Comparison of ENCODE assay signal across 19 mouse cellular contexts in genomic region chr9:79965003-79965402, GRCm38 (mm10). TPM values are rescaled to one million over a fixed set of nuclear protein-coding genes. Genes with fewer than 3 reads are reported as not detected.
DNase-seq lines count a peak whose midpoint lies in the region; ATAC-seq and TF ChIP-seq lines count a peak whose summit lies in the region.
"Had no signal": no experiment of that assay in that cellular context is flagged by ENCODE, and none has a peak within 500 bp of the region (broad histone marks: within the 10 kb centered on the region; RNA-seq: fewer than 3 reads in every experiment).

No protein-coding gene starts in this region.

- H3K36me3 ChIP-seq in embryonic facial prominence, embryonic 15.5 days, result no peaks in the 10 kb centered on the region
- no peaks in the 10 kb centered on the region for H3K36me3 ChIP-seq in embryonic facial prominence, embryonic 10.5 days (replicated peaks)
- H3K36me3 ChIP-seq in heart, adult 2 months (ENCODE audit: control insufficient read depth, insufficient read depth, low read length), result peaks cover 6% of the 10 kb centered on the region; the same call in 1 of the 2 replicates
- H3K36me3 ChIP-seq in lung, postnatal 0 days (ENCODE audit: insufficient read depth, low read length), result no peaks in the 10 kb centered on the region
- H3K36me3 ChIP-seq: embryonic facial prominence, embryonic 12.5 days; forebrain, embryonic 12.5 days; hindbrain, embryonic 12.5 days; hindbrain, embryonic 15.5 days had no signal

- TF ChIP-seq POLR2A in heart, adult 2 months (IDR thresholded peaks at IDR 0.05; ENCODE audit: insufficient read depth, low read depth, low read length), result no peak

- peaks cover 5% of the 10 kb centered on the region for H3K79me2 ChIP-seq in heart, adult 2 months (replicated peaks; ENCODE audit: control insufficient read depth, insufficient read depth, low read length)

- H3K4me3 ChIP-seq in embryonic facial prominence, embryonic 15.5 days (replicated peaks), result no peak overlapping the region
- H3K4me3 ChIP-seq in embryonic facial prominence, embryonic 10.5 days, result no peak overlapping the region
- no peak overlapping the region for H3K4me3 ChIP-seq in heart, adult 2 months
- no peak overlapping the region; the same call in 1 of the 2 replicates for H3K4me3 ChIP-seq in layer of hippocampus, adult 2 months
- H3K4me3 ChIP-seq in lung, postnatal 0 days (ENCODE audit: low read depth, low read length), result no peak overlapping the region
- H3K4me3 ChIP-seq: embryonic facial prominence, embryonic 12.5 days; erythroblast, embryonic 14.5 days; forebrain, embryonic 12.5 days; heart, embryonic 13.5 days; hindbrain, embryonic 12.5 days; hindbrain, embryonic 15.5 days had no signal

- no peak overlapping the region for H3K4me2 ChIP-seq in embryonic facial prominence, embryonic 15.5 days (replicated peaks)
- H3K4me2 ChIP-seq in lung, postnatal 0 days (replicated peaks; ENCODE audit: low read depth, low read length), result 0 out of 2 replicates have a peak overlapping the region, but pooled peaks have one; percentile 32
- H3K4me2 ChIP-seq: embryonic facial prominence, embryonic 12.5 days; forebrain, embryonic 12.5 days; hindbrain, embryonic 12.5 days; hindbrain, embryonic 15.5 days had no signal

- H3K27ac ChIP-seq in embryonic facial prominence, embryonic 15.5 days (replicated peaks), result peak overlapping the region; percentile 55; the same call in 1 of the 2 replicates
- no peak overlapping the region for H3K27ac ChIP-seq in embryonic facial prominence, embryonic 10.5 days (replicated peaks)
- H3K27ac ChIP-seq in heart, adult 2 months, result peak overlapping the region; percentile 61
- peak overlapping the region; percentile 2; the same call in 1 of the 2 replicates for H3K27ac ChIP-seq in layer of hippocampus, adult 2 months
- no peak overlapping the region for H3K27ac ChIP-seq in lung, postnatal 0 days (ENCODE audit: low read length)
- H3K27ac ChIP-seq: embryonic facial prominence, embryonic 12.5 days; forebrain, embryonic 12.5 days; heart, embryonic 13.5 days; hindbrain, embryonic 12.5 days; hindbrain, embryonic 15.5 days had no signal

- DNase-seq in embryonic facial prominence, embryonic 10.5 days (ENCODE audit: low spot score), result no peak
- peak in 1 of 2 experiments; percentile 33 for DNase-seq in heart, adult 2 months
- no peak for DNase-seq in heart, postnatal 4 days
- DNase-seq in layer of hippocampus, adult 2 months (ENCODE audit: low spot score in 2 of 2), result no peak
- no peak for DNase-seq in layer of hippocampus, adult 11-12 months (ENCODE audit: low spot score)
- no peak for DNase-seq in lung, postnatal 0 days (ENCODE audit: low spot score)
- no peak for DNase-seq in lung, postnatal 10 days
- DNase-seq: cerebellum, adult 18-20 months; cerebellum, adult 9-10 months had no signal

- H3K9ac ChIP-seq in embryonic facial prominence, embryonic 15.5 days, result no peak overlapping the region
- H3K9ac ChIP-seq in heart, adult 2 months (ENCODE audit: low read depth, low read length), result no peak overlapping the region
- no peak overlapping the region for H3K9ac ChIP-seq in lung, postnatal 0 days (replicated peaks; ENCODE audit: low read depth)
- H3K9ac ChIP-seq: embryonic facial prominence, embryonic 12.5 days; forebrain, embryonic 12.5 days; heart, embryonic 13.5 days; hindbrain, embryonic 12.5 days; hindbrain, embryonic 15.5 days had no signal

- no peaks in the 10 kb centered on the region for H3K27me3 ChIP-seq in embryonic facial prominence, embryonic 15.5 days
- H3K27me3 ChIP-seq in embryonic facial prominence, embryonic 10.5 days (replicated peaks; ENCODE audit: low read depth, poor library complexity, severe bottlenecking), result no peaks in the 10 kb centered on the region
- no peaks in the 10 kb centered on the region for H3K27me3 ChIP-seq in heart, adult 2 months (ENCODE audit: control insufficient read depth, insufficient read depth, low read length)
- no peaks in the 10 kb centered on the region for H3K27me3 ChIP-seq in lung, postnatal 0 days (replicated peaks; ENCODE audit: insufficient read depth, low read length)
- H3K27me3 ChIP-seq: embryonic facial prominence, embryonic 12.5 days; forebrain, embryonic 12.5 days; heart, embryonic 13.5 days; hindbrain, embryonic 12.5 days; hindbrain, embryonic 15.5 days had no signal

- TF ChIP-seq EP300 in heart, adult 2 months (IDR thresholded peaks at IDR 0.05; ENCODE audit: insufficient read depth, low read depth, low read length), result no peak
- no peak for TF ChIP-seq EP300 in lung, postnatal 0 days (IDR thresholded peaks at IDR 0.05)

- peaks cover 5% of the 10 kb centered on the region; the same call in 1 of the 2 replicates for H3K4me1 ChIP-seq in embryonic facial prominence, embryonic 15.5 days
- H3K4me1 ChIP-seq in embryonic facial prominence, embryonic 10.5 days, result peaks cover 6% of the 10 kb centered on the region
- H3K4me1 ChIP-seq in heart, adult 2 months (ENCODE audit: control insufficient read depth, insufficient read depth, low read length), result peaks cover 30% of the 10 kb centered on the region
- no peaks in the 10 kb centered on the region for H3K4me1 ChIP-seq in lung, postnatal 0 days (ENCODE audit: insufficient read depth, low read depth, low read length)
- H3K4me1 ChIP-seq: embryonic facial prominence, embryonic 12.5 days; hindbrain, embryonic 12.5 days; hindbrain, embryonic 15.5 days had no signal

- WGBS in embryonic facial prominence, embryonic 15.5 days, result 58% methylated on average over 5 of the region's 5 CpGs
- 81% methylated on average over 5 of the region's 5 CpGs for WGBS in embryonic facial prominence, embryonic 10.5 days
- WGBS in heart, adult 2 months, result 66% methylated on average over 5 of the region's 5 CpGs
- 63% methylated on average over 5 of the region's 5 CpGs for WGBS in lung, postnatal 0 days

- ATAC-seq in embryonic facial prominence, embryonic 15.5 days (ENCODE audit: insufficient number of reproducible peaks, low FRiP score, low TSS enrichment, low read depth), result no peak
- no peak for ATAC-seq in lung, postnatal 0 days
- ATAC-seq: activated CD4-positive, CD25-positive, alpha-beta regulatory T cell, adult 4 months; forebrain, embryonic 16.5 days; intestine, postnatal 0 days had no signal

- no peak for TF ChIP-seq CTCF in heart, adult 2 months (IDR thresholded peaks at IDR 0.05)
- no peak for TF ChIP-seq CTCF in layer of hippocampus, adult 2 months (conservative IDR thresholded peaks at IDR 0.05)
- TF ChIP-seq CTCF in lung, postnatal 0 days (IDR thresholded peaks at IDR 0.05), result no peak

- intact Hi-C loops in heart, adult 2 months (cut with DNase I), result loop anchor here (10.0 kb wide), 1 partner anchor 200 kb away; the partner anchor contains the start of gene Myo6

- H3K9me3 ChIP-seq in embryonic facial prominence, embryonic 15.5 days (replicated peaks), result no peaks in the 10 kb centered on the region
- H3K9me3 ChIP-seq in embryonic facial prominence, embryonic 10.5 days, result no peaks in the 10 kb centered on the region
- H3K9me3 ChIP-seq in lung, postnatal 0 days (ENCODE audit: low read length), result no peaks in the 10 kb centered on the region
- H3K9me3 ChIP-seq: embryonic facial prominence, embryonic 12.5 days; forebrain, embryonic 12.5 days; heart, embryonic 13.5 days; hindbrain, embryonic 12.5 days; hindbrain, embryonic 15.5 days had no signal

RNA-seq across cellular contexts. Expression of gene Filip1, which starts 47.6 kb away (rescaled TPM):
- polyA plus RNA-seq in embryonic facial prominence, embryonic 15.5 days (2015; fragmentation: Nextera tagmentation; extraction: Ambion mirVana), result 7.6 and 10.6 TPM in 2 replicates
- polyA plus RNA-seq in embryonic facial prominence, embryonic 10.5 days (2016; fragmentation: Nextera tagmentation; extraction: Ambion mirVana), result 2.9 and 3.3 TPM in 2 replicates
- total RNA-seq in heart, adult 2 months (2021), result 100 to 1,000 TPM in 1 of 2 experiments, 10 to 100 TPM in 1; 91.1 to 126 TPM
- 18.8 and 31.3 TPM in 2 replicates for polyA plus RNA-seq in heart, adult 2 months (2012; rRNA removed)
- total RNA-seq in heart, postnatal 4 days (2021), result 100 to 1,000 TPM; 101 to 114 TPM
- 10 to 100 TPM; 11.7 to 13.9 TPM for total RNA-seq in layer of hippocampus, adult 2 months (2021)
- polyA plus RNA-seq in lung, postnatal 0 days (2015; fragmentation: Nextera tagmentation; extraction: Ambion mirVana), result 10.1 and 12.2 TPM in 2 replicates
- polyA plus RNA-seq: erythroblast, embryonic 14.5 days had no signal

Comparison
In these comparisons a context has a peak if more than half of its experiments do, and no peak if none do; other contexts are left out.
1. H3K27ac ChIP-seq: peak in embryonic facial prominence, embryonic 15.5 days (single experiment), heart, adult 2 months (single experiment) and layer of hippocampus, adult 2 months (single experiment); none in embryonic facial prominence, embryonic 10.5 days (single experiment) and lung, postnatal 0 days (single experiment).